Comparison of ENCODE assay signal across 21 mouse cellular contexts in genomic region chr8:10606816-10607209, GRCm38 (mm10).
A peak's percentile ranks its signal among the peaks of the same experiment; 100 is the strongest.
DNase-seq lines count a peak whose midpoint lies in the region; ATAC-seq and TF ChIP-seq lines count a peak whose summit lies in the region.
"Had no signal": no experiment of that assay in that cellular context is flagged by ENCODE, and none has a peak within 500 bp of the region (broad histone marks: within the 10 kb centered on the region; RNA-seq: fewer than 3 reads in every experiment).

No protein-coding gene starts in this region.

- no peaks in the 10 kb centered on the region for H3K79me2 ChIP-seq in C2C12 (ENCODE audit: control insufficient read depth, insufficient read depth)
- H3K79me2 ChIP-seq in myocyte (ENCODE audit: control insufficient read depth, insufficient read depth) = no peaks in the 10 kb centered on the region

- no peak overlapping the region for H3K4me3 ChIP-seq in kidney, embryonic 16.5 days (ENCODE audit: low read length)
- H3K4me3 ChIP-seq in C2C12 (ENCODE audit: insufficient read depth, poor library complexity, severe bottlenecking) = no peak overlapping the region
- H3K4me3 ChIP-seq in myocyte = no peak overlapping the region
- H3K4me3 ChIP-seq in midbrain, embryonic 14.5 days (replicated peaks; ENCODE audit: low read depth, low read length) = no peak overlapping the region
- H3K4me3 ChIP-seq: embryonic facial prominence, embryonic 12.5 days; erythroblast, embryonic 14.5 days; forebrain, embryonic 15.5 days; left cerebral cortex, adult 2 months; limb, embryonic 10.5 days; stomach, embryonic 15.5 days had no signal

- peaks cover 6% of the 10 kb centered on the region; the same call in 1 of the 2 replicates for H3K27me3 ChIP-seq in kidney, embryonic 16.5 days (ENCODE audit: insufficient read depth, low read length)
- H3K27me3 ChIP-seq in C2C12 (ENCODE audit: control insufficient read depth, insufficient read depth, insufficient read length) = peaks cover 19% of the 10 kb centered on the region
- peaks cover 5% of the 10 kb centered on the region for H3K27me3 ChIP-seq in myocyte (ENCODE audit: control insufficient read depth, insufficient read depth, insufficient read length)
- H3K27me3 ChIP-seq in midbrain, embryonic 14.5 days (ENCODE audit: control insufficient read depth, insufficient read depth, low read length) = no peaks in the 10 kb centered on the region
- H3K27me3 ChIP-seq: embryonic facial prominence, embryonic 12.5 days; forebrain, embryonic 15.5 days; stomach, embryonic 15.5 days had no signal

- H3K36me3 ChIP-seq in kidney, embryonic 16.5 days (ENCODE audit: insufficient read depth, low read length) = no peaks in the 10 kb centered on the region
- H3K36me3 ChIP-seq in C2C12 (ENCODE audit: control insufficient read depth, insufficient read depth) (no peaks in the 10 kb centered on the region), myocyte (ENCODE audit: control insufficient read depth, insufficient read depth) (no peaks in the 10 kb centered on the region)
- H3K36me3 ChIP-seq in midbrain, embryonic 14.5 days (ENCODE audit: control insufficient read depth, insufficient read depth, low read length) = no peaks in the 10 kb centered on the region
- H3K36me3 ChIP-seq: embryonic facial prominence, embryonic 12.5 days; forebrain, embryonic 15.5 days; limb, embryonic 10.5 days; stomach, embryonic 15.5 days had no signal

- H3K4me1 ChIP-seq in kidney, embryonic 16.5 days (ENCODE audit: insufficient read depth, low read length) = peaks cover 22% of the 10 kb centered on the region
- H3K4me1 ChIP-seq in midbrain, embryonic 14.5 days (ENCODE audit: control insufficient read depth, insufficient read depth, low read length) = peaks cover 4% of the 10 kb centered on the region; the same call in 1 of the 2 replicates
- H3K4me1 ChIP-seq: embryonic facial prominence, embryonic 12.5 days; stomach, embryonic 15.5 days had no signal

- no peak overlapping the region for H3ac ChIP-seq in C2C12 (ENCODE audit: control insufficient read depth, insufficient read length, low read depth)
- no peak overlapping the region for H3ac ChIP-seq in myocyte (ENCODE audit: control insufficient read depth, insufficient read length)

- H3K9me3 ChIP-seq in kidney, embryonic 16.5 days (ENCODE audit: low read length) = no peaks in the 10 kb centered on the region
- H3K9me3 ChIP-seq in midbrain, embryonic 14.5 days (ENCODE audit: control insufficient read depth, low read length) = no peaks in the 10 kb centered on the region
- H3K9me3 ChIP-seq: embryonic facial prominence, embryonic 12.5 days; forebrain, embryonic 15.5 days; limb, embryonic 10.5 days; stomach, embryonic 15.5 days had no signal

- ATAC-seq in kidney, embryonic 16.5 days (ENCODE audit: low FRiP score, low TSS enrichment) = peak; percentile 33; the same call in 1 of the 2 replicates
- ATAC-seq in midbrain, embryonic 14.5 days (ENCODE audit: low FRiP score, low TSS enrichment) = no peak
- ATAC-seq: CD4-positive, CD25-positive, alpha-beta regulatory T cell, adult 4 months; forebrain, embryonic 15.5 days had no signal

- peak overlapping the region; percentile 9; the same call in 1 of the 2 replicates for H3K27ac ChIP-seq in kidney, embryonic 16.5 days (ENCODE audit: low read length)
- H3K27ac ChIP-seq in midbrain, embryonic 14.5 days (replicated peaks; ENCODE audit: low read depth, low read length) = no peak overlapping the region
- H3K27ac ChIP-seq: embryonic facial prominence, embryonic 12.5 days; forebrain, embryonic 15.5 days; left cerebral cortex, adult 2 months; limb, embryonic 10.5 days; stomach, embryonic 15.5 days had no signal

- no peaks in the 10 kb centered on the region for H3K79me3 ChIP-seq in C2C12 (ENCODE audit: low read depth)

- DNase-seq in kidney, postnatal 4 days = no peak
- DNase-seq in NIH3T3 (ENCODE audit: low read depth) = peak; percentile 22
- no peak for DNase-seq in midbrain, embryonic 14.5 days
- DNase-seq in thymus, postnatal 4 days = no peak
- DNase-seq: cerebellum, adult 8-10 months; gastrocnemius, postnatal 14 days; layer of hippocampus, adult 9-11 months; lung, postnatal 36 days; thymus, adult 18-20 months had no signal

- 0 out of 2 replicates have a peak overlapping the region, but pooled peaks have one; percentile 26 for H3K4me2 ChIP-seq in kidney, embryonic 16.5 days (replicated peaks; ENCODE audit: low read depth, low read length)
- peak overlapping the region; percentile 9 for H3K4me2 ChIP-seq in myocyte (ENCODE audit: low read depth)
- no peak overlapping the region for H3K4me2 ChIP-seq in midbrain, embryonic 14.5 days (ENCODE audit: low read length)
- H3K4me2 ChIP-seq: embryonic facial prominence, embryonic 12.5 days; forebrain, embryonic 15.5 days; lung, embryonic 14.5 days; midbrain, embryonic 11.5 days; stomach, embryonic 15.5 days had no signal

- no peak for TF ChIP-seq CTCF in C2C12 (IDR thresholded peaks at IDR 0.05; ENCODE audit: control insufficient read depth, insufficient read depth, insufficient read length)

- no peak for TF ChIP-seq POLR2A in myocyte (IDR thresholded peaks at IDR 0.05; ENCODE audit: insufficient read length, low read depth)

- no peak overlapping the region for H3K9ac ChIP-seq in kidney, embryonic 16.5 days (replicated peaks; ENCODE audit: low read length)
- no peak overlapping the region for H3K9ac ChIP-seq in midbrain, embryonic 14.5 days (replicated peaks; ENCODE audit: low read length)
- H3K9ac ChIP-seq: embryonic facial prominence, embryonic 12.5 days; forebrain, embryonic 15.5 days; lung, embryonic 14.5 days; stomach, embryonic 15.5 days had no signal

- WGBS in kidney, embryonic 16.5 days = 11% methylated on average over 4 of the region's 4 CpGs
- 45% methylated on average over 4 of the region's 4 CpGs for WGBS in midbrain, embryonic 14.5 days

TF ChIP-seq in C2C12, 6 proteins besides CTCF, POLR2A, EP300 and RAD21:
- peak; percentile 43 for TF ChIP-seq MAX (IDR thresholded peaks at IDR 0.05)
- TF ChIP-seq FOSL1 (IDR thresholded peaks at IDR 0.05; ENCODE audit: insufficient read depth, low read length, poor library complexity, severe bottlenecking) = no peak

TF ChIP-seq in myocyte, 11 proteins besides CTCF, POLR2A, EP300 and RAD21:
- TF ChIP-seq TCF3 (IDR thresholded peaks at IDR 0.05; ENCODE audit: insufficient read length, low read depth) (no peak), E2F4 (IDR thresholded peaks at IDR 0.05; ENCODE audit: insufficient read depth) (no peak), MYOD1 (IDR thresholded peaks at IDR 0.05; ENCODE audit: control insufficient read depth in 1 of 3, insufficient read length in 2 of 3, low read depth in 2 of 3) (no peak), REST (IDR thresholded peaks at IDR 0.05; ENCODE audit: insufficient read depth, insufficient read length) (no peak), TCF12 (IDR thresholded peaks at IDR 0.05; ENCODE audit: insufficient read depth, poor library complexity, severe bottlenecking) (no peak)
